Mouse (Mus musculus) stomach, postnatal 0 days (tissue): ENCODE measurements around the gene Gm17304.

Experiments
- CTCF ChIP-seq: IDR thresholded peaks from 2 replicates; pipeline ENCODE4 v1.5.1; 2016; ENCODE audit warnings: antibody characterized with exemption, low read depth, mild to moderate bottlenecking, moderate library complexity
- EP300 ChIP-seq: optimal IDR thresholded peaks from 2 replicates; pipeline ENCODE3; 2016; ENCODE audit warnings: antibody characterized with exemption

- TF ChIP-seq CTCF (peak; percentile 42), EP300 (no peak)
Measured at GRCm38 (mm10) chr5:106649441-106649840, 40.5 kb downstream of the Gm17304 start.
